Mouse (Mus musculus) ES-E14 (cell line): ENCODE results near the gene Nkx2-4. TPM values are rescaled to one million over a fixed set of nuclear protein-coding genes. Genes with fewer than 3 reads are reported as not detected.

Experiments
- DNase-seq: peaks from one replicate; pipeline ENCODE4 v3.0.0-alpha.2; 2013; ENCODE audit warnings: low read depth, low spot score
- H3K27ac ChIP-seq: 2 replicates; pipeline ENCODE4 v1.5.1; 2012; ENCODE audit warnings: low read depth, mild to moderate bottlenecking, low read length, moderate library complexity, mixed read lengths; ENCODE audit not compliant: poor library complexity, insufficient read depth, severe bottlenecking
- H3K36me3 ChIP-seq: 2 replicates; pipeline ENCODE4 v1.6.1; 2012; ENCODE audit warnings: mild to moderate bottlenecking, low read length, moderate library complexity, mixed read lengths; ENCODE audit not compliant: control insufficient read depth, poor library complexity, insufficient read depth, severe bottlenecking
- H3K4me1 ChIP-seq, 2 experiments: fragments of 150-350 bp in 1 of 2; sonication (generic) in 1 of 2; 2 replicates each; pipeline ENCODE4 v1.6.1; 2012; ENCODE audit warnings: low read length in 2 of 2, mild to moderate bottlenecking in 1 of 2, mixed read lengths in 1 of 2; ENCODE audit not compliant: control insufficient read depth in 2 of 2, insufficient read depth in 2 of 2, poor library complexity in 1 of 2
- H3K4me3 ChIP-seq, 2 experiments: fragments of 150-350 bp in 1 of 2; sonication (generic) in 1 of 2; 2 replicates each; pipeline ENCODE4 v1.5.1; 2012; ENCODE audit warnings: low read length in 2 of 2, low read depth in 1 of 2, mild to moderate bottlenecking in 1 of 2, mixed read lengths in 1 of 2; ENCODE audit not compliant: insufficient read depth in 1 of 2, poor library complexity in 1 of 2, severe bottlenecking in 1 of 2
- H3K9ac ChIP-seq: 2 replicates; pipeline ENCODE4 v1.6.1; 2012; ENCODE audit warnings: low read depth, mild to moderate bottlenecking, low read length, mixed read lengths; ENCODE audit not compliant: poor library complexity, insufficient read depth, severe bottlenecking
- H3K9me3 ChIP-seq: fragments of 150-350 bp; sonication (generic); 2 replicates; pipeline ENCODE4 v1.6.1; 2012; ENCODE audit warnings: low read depth, mild to moderate bottlenecking, low read length; ENCODE audit not compliant: control insufficient read depth, insufficient read depth
- CHD2 ChIP-seq: IDR thresholded peaks from 2 replicates; pipeline ENCODE4 v1.6.1; 2014; ENCODE audit warnings: mild to moderate bottlenecking, low read depth, low read length, inconsistent platforms
- HCFC1 ChIP-seq: IDR thresholded peaks from 2 replicates; pipeline ENCODE4 v1.6.1; 2012; ENCODE audit warnings: low read length, inconsistent platforms, borderline replicate concordance; ENCODE audit not compliant: insufficient read depth
- MAFK ChIP-seq: IDR thresholded peaks from 2 replicates; pipeline ENCODE4 v1.6.1; 2014; ENCODE audit warnings: mild to moderate bottlenecking, low read depth, low read length, inconsistent platforms; ENCODE audit not compliant: insufficient read depth
- ZC3H11A ChIP-seq: IDR thresholded peaks from 2 replicates; pipeline ENCODE4 v1.6.1; 2012; ENCODE audit warnings: low read depth, mild to moderate bottlenecking, inconsistent platforms, low read length, borderline replicate concordance
- ZNF384 ChIP-seq: IDR thresholded peaks from 2 replicates; pipeline ENCODE4 v1.6.1; 2012; ENCODE audit warnings: low read depth, low read length, inconsistent platforms
- in situ Hi-C, 2 experiments: fragments of 600-800 bp; cut with MboI; formaldehyde crosslinking; loops; one replicate each; pipeline ENCODE4 v1.15.1; 2025; ENCODE audit warnings: low sequenced_read_pairs in 2 of 2, inconsistent platforms in 1 of 2; ENCODE audit not compliant: unreplicated experiment in 2 of 2
- total RNA-seq: library from RNA; depleted of rRNA; stranded (reverse); fragments of 300-350 nt; gene quantifications from 2 replicates; pipeline ENCODE4 v1.2.3, GENCODE M21; 2012; rRNA removed

Gene Nkx2-4
- total RNA-seq = 0.31 and 0.42 TPM in 2 replicates

DNA sequence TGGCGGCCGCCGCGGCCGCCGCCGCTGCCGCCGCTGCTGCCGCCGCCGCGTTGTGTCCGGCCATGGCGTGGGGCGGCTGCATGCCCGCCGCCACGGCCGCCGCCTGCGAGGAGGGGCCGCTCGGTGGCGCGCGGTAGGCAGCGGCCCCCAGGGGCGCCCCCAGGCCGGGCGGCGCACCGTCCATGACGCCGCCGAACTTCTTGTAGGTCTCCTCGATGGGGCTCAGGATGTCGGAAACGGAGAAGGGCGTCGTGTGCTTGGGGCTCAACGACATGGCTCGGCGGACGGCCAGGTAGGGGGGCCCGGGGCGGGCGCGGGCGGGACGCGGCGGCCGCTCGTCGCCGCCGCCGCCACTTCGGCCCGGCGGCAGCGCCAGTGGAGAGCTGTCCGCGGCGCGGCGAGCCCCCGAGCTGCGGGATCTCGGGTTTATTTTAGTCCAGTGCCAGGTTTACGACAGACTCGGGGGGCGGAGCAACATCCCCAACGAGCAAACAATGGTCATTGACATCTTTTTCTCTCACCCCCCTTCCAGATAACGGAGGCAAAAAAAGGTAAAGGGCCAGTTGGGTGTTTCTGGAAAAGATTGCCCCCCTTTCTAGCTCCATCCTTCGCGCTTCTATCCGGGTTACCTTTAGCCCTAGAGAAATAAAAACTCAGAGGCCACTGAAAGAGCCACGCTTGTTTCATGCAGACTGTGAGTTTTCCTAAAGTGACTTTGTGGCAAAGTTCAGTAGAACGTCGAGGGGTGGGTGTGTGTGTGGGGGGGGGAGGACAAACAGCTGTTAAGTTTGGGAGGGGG, at the start of gene Nkx2-4:
TSS of gene Nkx2-4 (minus strand) at position 374 of the 799 bp plus-strand sequence.
- Histone ChIP-seq H3K4me1 (no peaks in the 10 kb centered on the region; a peak in 1 of 4 replicates), H3K36me3 (no peaks in the 10 kb centered on the region), H3K27ac (no peak within 1 kb of the TSS), H3K9me3 (no peaks in the 10 kb centered on the region), H3K4me3 (peak within 1 kb of the TSS; percentile 54 to 68), H3K9ac (peak within 1 kb of the TSS; percentile 55)
- no peak for TF ChIP-seq HCFC1
- TF ChIP-seq MAFK = no peak
- no peak for TF ChIP-seq ZNF384
- TF ChIP-seq CHD2 = no peak
- no peak for TF ChIP-seq ZC3H11A
- DNase-seq = no peak
- in situ Hi-C loops = loop anchor here in 1 of 2 experiments (10.0 to 25.0 kb wide), 2 partner anchors 100 to 952 kb away; partner anchors contain the start of gene Foxa2

DNA sequence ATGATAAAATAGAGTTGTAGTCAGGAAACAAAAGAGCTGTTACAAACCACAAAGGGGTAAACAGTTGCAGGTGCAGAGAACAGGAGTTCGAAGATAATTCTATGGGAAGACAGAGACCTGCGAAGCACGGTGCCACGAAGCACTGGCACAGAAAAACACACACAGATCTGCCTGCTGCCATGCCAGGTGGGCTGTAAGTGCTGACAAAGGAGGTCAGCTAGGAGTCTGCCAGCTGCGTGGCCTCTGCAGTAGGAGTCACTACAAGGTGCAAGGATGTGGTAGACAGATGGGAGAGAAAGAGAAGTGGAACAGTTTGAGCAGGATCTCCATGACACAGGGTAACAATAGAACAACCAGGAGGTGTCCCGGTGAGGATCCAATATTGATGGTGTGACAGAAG, 42.1 kb upstream of the Nkx2-4 start:
- Histone ChIP-seq H3K27ac (no peak overlapping the region), H3K4me3 (no peak overlapping the region), H3K4me1 (no peaks in the 10 kb centered on the region), H3K9me3 (no peaks in the 10 kb centered on the region), H3K9ac (no peak overlapping the region), H3K36me3 (no peaks in the 10 kb centered on the region)
- no peak for DNase-seq
- TF ChIP-seq HCFC1 (no peak), ZC3H11A (no peak), ZNF384 (no peak), MAFK (no peak), CHD2 (no peak)
- in situ Hi-C loops = no loop called here

DNA sequence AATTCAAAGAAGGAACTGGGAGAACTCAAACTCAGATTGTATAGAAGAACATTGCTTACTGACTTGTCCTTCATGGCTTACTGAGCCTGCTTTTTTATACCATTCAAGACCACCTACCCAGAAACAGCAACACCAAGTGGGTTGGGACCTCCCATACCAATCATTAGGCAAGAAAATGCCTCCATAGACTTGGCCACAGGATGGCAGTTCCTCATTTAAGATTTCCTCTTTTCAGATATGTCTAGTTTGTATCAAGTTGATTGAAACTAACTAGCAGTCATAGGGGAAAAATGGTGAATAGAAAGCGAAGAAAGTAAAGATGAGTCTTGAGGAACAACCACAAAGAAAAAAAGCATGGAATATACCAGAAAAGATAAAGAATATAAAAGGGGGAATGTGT, 34.5 kb upstream of the Nkx2-4 start:
- peaks cover 2% of the 10 kb centered on the region; the same call in 1 of the 2 replicates for H3K9me3 ChIP-seq
- no peak for TF ChIP-seq ZC3H11A
- TF ChIP-seq CHD2 = no peak
- no peak for TF ChIP-seq ZNF384
- TF ChIP-seq HCFC1 = no peak
- TF ChIP-seq MAFK = no peak
- no peak overlapping the region for H3K4me3 ChIP-seq
- in situ Hi-C loops = no loop called here
- H3K4me1 ChIP-seq = no peaks in the 10 kb centered on the region
- DNase-seq = no peak
- no peak overlapping the region for H3K9ac ChIP-seq
- H3K36me3 ChIP-seq = no peaks in the 10 kb centered on the region
- H3K27ac ChIP-seq = no peak overlapping the region

DNA sequence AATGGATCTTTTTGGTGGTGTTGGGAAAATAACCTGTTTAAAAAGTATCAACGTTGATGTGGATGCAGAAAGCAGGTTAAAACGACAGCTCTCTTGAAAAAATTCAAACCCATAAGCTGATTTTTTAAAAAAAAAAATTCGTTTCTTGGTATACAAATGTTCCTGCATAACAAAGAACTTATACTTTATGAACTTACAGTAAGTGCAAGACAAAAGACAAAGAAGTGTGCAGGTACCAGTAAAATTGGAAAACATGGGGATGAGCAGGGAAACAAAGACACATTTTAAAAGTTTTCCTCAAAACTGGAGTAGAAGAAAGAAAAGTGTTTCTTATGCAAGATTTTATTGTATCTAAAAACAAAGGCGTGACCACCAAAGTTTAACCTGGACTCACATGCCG, 1.2 kb upstream of the Nkx2-4 start:
- no peak overlapping the region for H3K27ac ChIP-seq
- DNase-seq = no peak
- no peak overlapping the region for H3K9ac ChIP-seq
- in situ Hi-C loops = loop anchor here in 1 of 2 experiments (10.0 to 25.0 kb wide), 2 partner anchors 98 to 951 kb away; partner anchors contain the start of gene Foxa2
- H3K36me3 ChIP-seq = no peaks in the 10 kb centered on the region
- TF ChIP-seq ZC3H11A = no peak
- no peak for TF ChIP-seq MAFK
- no peak for TF ChIP-seq ZNF384
- TF ChIP-seq CHD2 = no peak
- no peak for TF ChIP-seq HCFC1
- H3K4me1 ChIP-seq = no peaks in the 10 kb centered on the region
- no peak overlapping the region for H3K4me3 ChIP-seq
- H3K9me3 ChIP-seq = no peaks in the 10 kb centered on the region
